Mouse (Mus musculus): Measurements from ENCODE around the gene Tesmin.

GRCm38 (mm10) chr19:3404030-3404429 lies 15.4 kb downstream of the Tesmin start:
- TF ChIP-seq CTCF (IDR thresholded peaks at IDR 0.05; ENCODE audit: borderline replicate concordance, insufficient read depth, low read depth, low read length) (no peak), POLR2A (IDR thresholded peaks at IDR 0.05; ENCODE audit: borderline replicate concordance, insufficient read depth, low read length) (no peak)
